ENCODE assay signal across 8 mouse cellular contexts in the genomic region with DNA sequence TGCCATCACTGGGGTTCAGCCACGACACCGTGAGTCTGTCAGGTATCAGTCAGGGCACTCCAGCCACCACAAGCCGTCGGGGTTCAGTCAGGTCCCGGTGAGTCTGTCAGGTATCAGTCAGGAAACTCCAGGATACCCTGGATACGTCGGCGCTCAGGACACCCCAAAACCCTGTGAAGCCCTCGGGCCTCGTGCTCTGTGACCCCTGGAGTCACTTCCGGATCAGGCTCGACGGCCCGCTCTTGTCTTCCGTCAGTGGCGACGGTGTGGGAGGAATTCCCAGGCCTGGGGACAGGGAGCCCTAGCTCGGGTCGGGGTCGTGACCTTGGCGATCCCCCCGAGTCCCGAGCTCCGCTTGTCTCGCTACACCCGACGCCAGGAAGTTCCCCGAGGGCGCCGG. TPM values are rescaled to one million over a fixed set of nuclear protein-coding genes. Genes with fewer than 3 reads are reported as not detected.
DNase-seq lines count a peak whose midpoint lies in the region; ATAC-seq and TF ChIP-seq lines count a peak whose summit lies in the region.

No protein-coding gene starts in this region.

- peak overlapping the region; percentile 58 to 76 for H3K27ac ChIP-seq in heart, embryonic 14.5 days (replicated peaks in 1 of 2; ENCODE audit: control insufficient read depth in 1 of 2, insufficient read depth in 1 of 2, low read depth in 2 of 2, low read length in 2 of 2)
- peak overlapping the region; percentile 35 for H3K27ac ChIP-seq in forebrain, embryonic 13.5 days
- H3K27ac ChIP-seq in liver, embryonic 13.5 days = peak overlapping the region; percentile 91
- peak overlapping the region; percentile 87 for H3K27ac ChIP-seq in stomach, embryonic 16.5 days (ENCODE audit: low read length)

- 0 out of 2 replicates have a peak, but pooled peaks have one; percentile 27 for ATAC-seq in heart, embryonic 14.5 days (ENCODE audit: insufficient number of reproducible peaks, insufficient read depth, low FRiP score, low read depth)
- ATAC-seq in G1E (ENCODE audit: extremely low read depth, insufficient number of reproducible peaks, low FRiP score, poor library complexity, severe bottlenecking) = no peak
- ATAC-seq in forebrain, embryonic 13.5 days = peak; percentile 50; the same call in 1 of the 2 replicates
- peak; percentile 29 for ATAC-seq in liver, embryonic 13.5 days (ENCODE audit: low read depth)
- ATAC-seq in stomach, embryonic 16.5 days (ENCODE audit: insufficient read depth, low FRiP score) = peak; percentile 9; the same call in 1 of the 2 replicates

- WGBS in heart, embryonic 14.5 days = 4% methylated on average over 30 of the region's 30 CpGs
- 8% methylated on average over 30 of the region's 30 CpGs for WGBS in forebrain, embryonic 13.5 days
- WGBS in liver, embryonic 13.5 days (ENCODE audit: insufficient replicate concordance) = 3% methylated on average over 30 of the region's 30 CpGs
- 7% methylated on average over 30 of the region's 30 CpGs for WGBS in stomach, embryonic 16.5 days

- peak overlapping the region; percentile 87 for H3K4me2 ChIP-seq in heart, embryonic 14.5 days (ENCODE audit: low read length)
- H3K4me2 ChIP-seq in forebrain, embryonic 13.5 days = peak overlapping the region; percentile 79
- H3K4me2 ChIP-seq in liver, embryonic 13.5 days = peak overlapping the region; percentile 87
- H3K4me2 ChIP-seq in stomach, embryonic 16.5 days (ENCODE audit: low read depth, low read length) = peak overlapping the region; percentile 86

- H3K9me3 ChIP-seq in heart, embryonic 14.5 days (ENCODE audit: control insufficient read depth, low read length) = no peaks in the 10 kb centered on the region
- H3K9me3 ChIP-seq in G1E (replicated peaks) = no peaks in the 10 kb centered on the region
- no peaks in the 10 kb centered on the region for H3K9me3 ChIP-seq in forebrain, embryonic 13.5 days (replicated peaks)
- no peaks in the 10 kb centered on the region for H3K9me3 ChIP-seq in liver, embryonic 13.5 days (replicated peaks)
- no peaks in the 10 kb centered on the region for H3K9me3 ChIP-seq in stomach, embryonic 16.5 days (replicated peaks; ENCODE audit: control insufficient read depth, low read length)

- no peaks in the 10 kb centered on the region for H3K27me3 ChIP-seq in heart, embryonic 14.5 days (ENCODE audit: control insufficient read depth, insufficient read depth, low read length)
- H3K27me3 ChIP-seq in G1E (ENCODE audit: insufficient read depth, low read length) = peaks cover 3% of the 10 kb centered on the region; the same call in 1 of the 2 replicates
- no peaks in the 10 kb centered on the region for H3K27me3 ChIP-seq in forebrain, embryonic 13.5 days
- no peaks in the 10 kb centered on the region for H3K27me3 ChIP-seq in liver, embryonic 13.5 days
- H3K27me3 ChIP-seq in stomach, embryonic 16.5 days (ENCODE audit: control insufficient read depth, insufficient read depth, low read length) = no peaks in the 10 kb centered on the region

- H3K4me1 ChIP-seq in heart, embryonic 14.5 days (ENCODE audit: control insufficient read depth in 2 of 2, insufficient read depth in 2 of 2, low read length in 2 of 2) = peaks cover 10 to 22% of the 10 kb centered on the region in 2 experiments; a peak in 3 of 4 replicates
- peaks cover 55% of the 10 kb centered on the region for H3K4me1 ChIP-seq in G1E (ENCODE audit: insufficient read depth, low read depth, low read length)
- peaks cover 17% of the 10 kb centered on the region for H3K4me1 ChIP-seq in forebrain, embryonic 13.5 days
- H3K4me1 ChIP-seq in liver, embryonic 13.5 days (replicated peaks) = peaks cover 53% of the 10 kb centered on the region
- H3K4me1 ChIP-seq in stomach, embryonic 16.5 days (ENCODE audit: control insufficient read depth, insufficient read depth, low read length) = peaks cover 9% of the 10 kb centered on the region; the same call in 1 of the 2 replicates

- DNase-seq in heart, adult 18-20 months = no peak
- peak; percentile 38 for DNase-seq in G1E (ENCODE audit: low spot score)
- no peak for DNase-seq in liver, embryonic 13.5 days
- DNase-seq in cerebellum, adult 11 months = no peak
- no peak for DNase-seq in cerebellum, postnatal 14 days

- peak overlapping the region; percentile 91 for H3K9ac ChIP-seq in heart, embryonic 14.5 days (ENCODE audit: low read length)
- peak overlapping the region; percentile 78 for H3K9ac ChIP-seq in forebrain, embryonic 13.5 days
- H3K9ac ChIP-seq in liver, embryonic 13.5 days = peak overlapping the region; percentile 95
- H3K9ac ChIP-seq in stomach, embryonic 16.5 days (ENCODE audit: low read length) = peak overlapping the region; percentile 90

- peaks cover 33% of the 10 kb centered on the region for H3K36me3 ChIP-seq in heart, embryonic 14.5 days (ENCODE audit: control insufficient read depth, insufficient read depth, low read length)
- peaks cover 45% of the 10 kb centered on the region for H3K36me3 ChIP-seq in G1E (replicated peaks)
- H3K36me3 ChIP-seq in forebrain, embryonic 13.5 days (ENCODE audit: poor library complexity, severe bottlenecking) = peaks cover 35% of the 10 kb centered on the region
- peaks cover 42% of the 10 kb centered on the region for H3K36me3 ChIP-seq in liver, embryonic 13.5 days
- no peaks in the 10 kb centered on the region for H3K36me3 ChIP-seq in stomach, embryonic 16.5 days (ENCODE audit: control insufficient read depth, insufficient read depth, low read length)

- TF ChIP-seq CTCF in G1E (IDR thresholded peaks at IDR 0.05; ENCODE audit: low read depth, low read length) = no peak

- H3K4me3 ChIP-seq in heart, embryonic 14.5 days (ENCODE audit: control insufficient read depth in 1 of 2, insufficient read depth in 1 of 2, low read depth in 1 of 2, low read length in 2 of 2) = peak overlapping the region; percentile 76 to 79
- peak overlapping the region; percentile 80 for H3K4me3 ChIP-seq in G1E (ENCODE audit: low read depth, low read length)
- H3K4me3 ChIP-seq in forebrain, embryonic 13.5 days = peak overlapping the region; percentile 79
- peak overlapping the region; percentile 92 for H3K4me3 ChIP-seq in liver, embryonic 13.5 days (replicated peaks)
- peak overlapping the region; percentile 85 for H3K4me3 ChIP-seq in stomach, embryonic 16.5 days (replicated peaks; ENCODE audit: low read length)

RNA-seq across cellular contexts. Expression of a gene that starts 0.5 kb away (rescaled TPM):
- 133 and 137 TPM in 2 replicates for polyA plus RNA-seq in heart, embryonic 14.5 days (2014; fragmentation: Nextera tagmentation; extraction: Ambion mirVana)
- 10 to 100 TPM; 55.5 to 60.0 TPM for total RNA-seq in heart, adult 18-20 months (2021)
- 88.7 and 90.7 TPM in 2 replicates for total RNA-seq in G1E (2014; fragmentation: Nextera tagmentation)
- total RNA-seq in G1E (2017) = 154 and 165 TPM in 2 replicates
- 32.0 and 57.8 TPM in 2 replicates for polyA plus RNA-seq in G1E (2012)
- 120 and 124 TPM in 2 replicates for polyA plus RNA-seq in forebrain, embryonic 13.5 days (2015; fragmentation: Nextera tagmentation; extraction: Ambion mirVana)
- polyA plus RNA-seq in liver, embryonic 13.5 days (2015; fragmentation: Nextera tagmentation; extraction: Ambion mirVana) = 115 and 131 TPM in 2 replicates
- polyA plus RNA-seq in stomach, embryonic 16.5 days (2015; fragmentation: Nextera tagmentation; extraction: Ambion mirVana) = 118 and 122 TPM in 2 replicates

RNA-seq across cellular contexts. Expression of a gene that starts 8.5 kb away (rescaled TPM):
- 1,324 and 1,420 TPM in 2 replicates for polyA plus RNA-seq in heart, embryonic 14.5 days (2014; fragmentation: Nextera tagmentation; extraction: Ambion mirVana)
- 1,000 to 10,000 TPM; 1,683 to 1,862 TPM for total RNA-seq in heart, adult 18-20 months (2021)
- 21.2 and 28.5 TPM in 2 replicates for total RNA-seq in G1E (2014; fragmentation: Nextera tagmentation)
- total RNA-seq in G1E (2017) = 38.8 and 43.7 TPM in 2 replicates
- 2.6 and 3.1 TPM in 2 replicates for polyA plus RNA-seq in G1E (2012)
- polyA plus RNA-seq in forebrain, embryonic 13.5 days (2015; fragmentation: Nextera tagmentation; extraction: Ambion mirVana) = 740 and 832 TPM in 2 replicates
- polyA plus RNA-seq in liver, embryonic 13.5 days (2015; fragmentation: Nextera tagmentation; extraction: Ambion mirVana) = 445 and 472 TPM in 2 replicates
- 624 and 803 TPM in 2 replicates for polyA plus RNA-seq in stomach, embryonic 16.5 days (2015; fragmentation: Nextera tagmentation; extraction: Ambion mirVana)

RNA-seq across cellular contexts. Expression of a gene that starts 21.9 kb away (rescaled TPM):
- polyA plus RNA-seq in heart, embryonic 14.5 days (2014; fragmentation: Nextera tagmentation; extraction: Ambion mirVana) = 1.8 and 2.3 TPM in 2 replicates
- 1 to 10 TPM; 3.5 to 4.5 TPM for total RNA-seq in heart, adult 18-20 months (2021)
- not detected in 2 replicates for total RNA-seq in G1E (2014; fragmentation: Nextera tagmentation)
- total RNA-seq in G1E (2017) = 0.05 and 0.12 TPM in 2 replicates
- not detected in 2 replicates for polyA plus RNA-seq in G1E (2012)
- polyA plus RNA-seq in forebrain, embryonic 13.5 days (2015; fragmentation: Nextera tagmentation; extraction: Ambion mirVana) = 0.96 and 1.2 TPM in 2 replicates
- 36.2 and 38.2 TPM in 2 replicates for polyA plus RNA-seq in liver, embryonic 13.5 days (2015; fragmentation: Nextera tagmentation; extraction: Ambion mirVana)
- 1.2 and 1.4 TPM in 2 replicates for polyA plus RNA-seq in stomach, embryonic 16.5 days (2015; fragmentation: Nextera tagmentation; extraction: Ambion mirVana)

RNA-seq across cellular contexts. Expression of a gene that starts 33.6 kb away (rescaled TPM):
- polyA plus RNA-seq in heart, embryonic 14.5 days (2014; fragmentation: Nextera tagmentation; extraction: Ambion mirVana) = 121 and 125 TPM in 2 replicates
- 10 to 100 TPM; 30.0 to 40.1 TPM for total RNA-seq in heart, adult 18-20 months (2021)
- total RNA-seq in G1E (2014; fragmentation: Nextera tagmentation) (13.5 and 24.8 TPM in 2 replicates), G1E (2017) (27.1 and 32.5 TPM in 2 replicates)
- polyA plus RNA-seq in G1E (2012) = 21.4 and 22.1 TPM in 2 replicates
- polyA plus RNA-seq in forebrain, embryonic 13.5 days (2015; fragmentation: Nextera tagmentation; extraction: Ambion mirVana) = 69.9 and 73.2 TPM in 2 replicates
- polyA plus RNA-seq in liver, embryonic 13.5 days (2015; fragmentation: Nextera tagmentation; extraction: Ambion mirVana) = 103 and 111 TPM in 2 replicates
- polyA plus RNA-seq in stomach, embryonic 16.5 days (2015; fragmentation: Nextera tagmentation; extraction: Ambion mirVana) = 195 and 203 TPM in 2 replicates

RNA-seq across cellular contexts. Expression of a gene that starts 56.8 kb away (rescaled TPM):
- 77.0 and 79.3 TPM in 2 replicates for polyA plus RNA-seq in heart, embryonic 14.5 days (2014; fragmentation: Nextera tagmentation; extraction: Ambion mirVana)
- total RNA-seq in heart, adult 18-20 months (2021) = 10 to 100 TPM; 27.9 to 29.7 TPM
- total RNA-seq in G1E (2014; fragmentation: Nextera tagmentation) (29.6 and 44.9 TPM in 2 replicates), G1E (2017) (43.6 and 47.4 TPM in 2 replicates)
- polyA plus RNA-seq in G1E (2012) = 45.0 and 51.7 TPM in 2 replicates
- polyA plus RNA-seq in forebrain, embryonic 13.5 days (2015; fragmentation: Nextera tagmentation; extraction: Ambion mirVana) = 131 and 147 TPM in 2 replicates
- polyA plus RNA-seq in liver, embryonic 13.5 days (2015; fragmentation: Nextera tagmentation; extraction: Ambion mirVana) = 75.2 and 82.0 TPM in 2 replicates
- polyA plus RNA-seq in stomach, embryonic 16.5 days (2015; fragmentation: Nextera tagmentation; extraction: Ambion mirVana) = 89.0 and 92.4 TPM in 2 replicates

Comparison
In these comparisons a context has a peak if more than half of its experiments do, and no peak if none do; other contexts are left out.
1. H3K27ac ChIP-seq: peak in every context shown above with its lines; median percentile 91 in liver, embryonic 13.5 days; 87 in stomach, embryonic 16.5 days; 67 in heart, embryonic 14.5 days; 35 in forebrain, embryonic 13.5 days.
2. RNA of a gene that starts 8.5 kb away (polyA plus RNA-seq): 1,324 to 1,420 TPM in heart, embryonic 14.5 days, 740 to 832 TPM in forebrain, embryonic 13.5 days, 624 to 803 TPM in stomach, embryonic 16.5 days and 445 to 472 TPM in liver, embryonic 13.5 days; 2.6 to 3.1 TPM in G1E; every median in the first group is over 100 times any median in the second.
3. RNA of a gene that starts 21.9 kb away (polyA plus RNA-seq): 36.2 to 38.2 TPM in liver, embryonic 13.5 days; 1.8 to 2.3 TPM in heart, embryonic 14.5 days, 1.2 to 1.4 TPM in stomach, embryonic 16.5 days, 0.96 to 1.2 TPM in forebrain, embryonic 13.5 days and not detected in G1E; every median in the first group is over 10 times any median in the second.
4. Peak in every context shown above with its lines, with median percentiles within 50 percentile points of each other: H3K4me2 ChIP-seq, H3K4me3 ChIP-seq and H3K9ac ChIP-seq.